ENCODE assay signal across 8 mouse cellular contexts in genomic region chr1:64121559-64122465, GRCm38 (mm10). TPM values are rescaled to one million over a fixed set of nuclear protein-coding genes. Genes with fewer than 3 reads are reported as not detected.
DNase-seq lines count a peak whose midpoint lies in the region; ATAC-seq lines count a peak whose summit lies in the region.

Klf7 (minus strand) TSS chr1:64122282.

- WGBS in hindbrain, embryonic 16.5 days: under 1% methylated on average over 80 of the region's 82 CpGs
- WGBS in macrophage (ENCODE audit: missing documents): 1% methylated on average over 82 of the region's 82 CpGs

- H3K9me3 ChIP-seq in hindbrain, embryonic 16.5 days (ENCODE audit: control insufficient read depth, low read length): no peaks in the 10 kb centered on the region

- no peaks in the 10 kb centered on the region for H3K27me3 ChIP-seq in hindbrain, embryonic 16.5 days (replicated peaks; ENCODE audit: control insufficient read depth, insufficient read depth, low read length)

- H3K4me3 ChIP-seq in hindbrain, embryonic 16.5 days (ENCODE audit: low read length): peak within 1 kb of the TSS; percentile 71
- peak within 1 kb of the TSS; percentile 80 for H3K4me3 ChIP-seq in macrophage (ENCODE audit: inconsistent target)

- ATAC-seq in hindbrain, embryonic 16.5 days: peak; percentile 98

- H3K4me2 ChIP-seq in hindbrain, embryonic 16.5 days (ENCODE audit: low read length): peak within 1 kb of the TSS; percentile 77

- H3K27ac ChIP-seq in hindbrain, embryonic 16.5 days (ENCODE audit: low read depth, low read length): peak within 1 kb of the TSS; percentile 100
- peak within 1 kb of the TSS; percentile 95 for H3K27ac ChIP-seq in macrophage

- H3K36me3 ChIP-seq in hindbrain, embryonic 16.5 days (ENCODE audit: control insufficient read depth, insufficient read depth, low read length): no peaks in the 10 kb centered on the region
- H3K36me3 ChIP-seq in macrophage (ENCODE audit: inconsistent target): no peaks in the 10 kb centered on the region

- H3K4me1 ChIP-seq in hindbrain, embryonic 16.5 days (ENCODE audit: control insufficient read depth, insufficient read depth, low read depth, low read length): peaks cover 19% of the 10 kb centered on the region

- peaks cover 42% of the 10 kb centered on the region for H3K79me2 ChIP-seq in macrophage (ENCODE audit: inconsistent target)

- peak within 1 kb of the TSS; percentile 97 for H3K9ac ChIP-seq in hindbrain, embryonic 16.5 days (ENCODE audit: low read depth, low read length)

- peak; percentile 91 for DNase-seq in WW6 (ENCODE audit: low read depth, low spot score)
- DNase-seq in cerebellum, postnatal 4 days (ENCODE audit: low spot score in 2 of 2): peak; percentile 86 to 96
- DNase-seq in gastrocnemius, adult 18-20 months (ENCODE audit: low spot score): peak; percentile 97
- DNase-seq in left cerebral cortex, adult 18-20 months (ENCODE audit: low spot score in 2 of 2): peak; percentile 88 to 96
- DNase-seq in right cerebral cortex, adult 18-20 months: peak; percentile 99
- DNase-seq in urinary bladder, postnatal 10 days (ENCODE audit: low spot score): peak; percentile 89

RNA-seq across cellular contexts. Expression of gene Klf7, which starts in this region (rescaled TPM):
- 1 to 10 TPM; 5.8 to 8.1 TPM for total RNA-seq in gastrocnemius, adult 18-20 months (2021)
- polyA plus RNA-seq in hindbrain, embryonic 16.5 days (2015; fragmentation: Nextera tagmentation; extraction: Ambion mirVana): 118 and 127 TPM in 2 replicates
- total RNA-seq in left cerebral cortex, adult 18-20 months (2021): 10 to 100 TPM; 36.9 to 38.5 TPM
- 100 to 1,000 TPM in 12 of 26 experiments, 10 to 100 TPM in 14; 21.2 to 321 (median 51.0) TPM for total RNA-seq in macrophage (2018; cell fraction: chromatin; rRNA removed)
- total RNA-seq in macrophage (2018; cell fraction: cytosol; rRNA removed): 10 to 100 TPM in 12 of 26 experiments, 1 to 10 TPM in 14; 5.5 to 83.8 (median 9.3) TPM
- total RNA-seq in macrophage (2018; cell fraction: nucleus; rRNA removed): 100 to 1,000 TPM in 10 of 26 experiments, 10 to 100 TPM in 16; 18.5 to 284 (median 66.2) TPM
- polyA plus RNA-seq in macrophage (2018): 4.3 to 10.1 TPM (median 10.1 TPM) in 3 replicates

Comparison
In these comparisons a context has a peak if more than half of its experiments do, and no peak if none do; other contexts are left out.
1. Peak in every context shown above with its lines: DNase-seq, ATAC-seq, H3K4me3 ChIP-seq and H3K27ac ChIP-seq.
2. RNA of gene Klf7 (total RNA-seq): 36.9 to 38.5 TPM in left cerebral cortex, adult 18-20 months; 5.8 to 8.1 TPM in gastrocnemius, adult 18-20 months; every median in the first group is over 4 times any median in the second.
3. RNA of gene Klf7 (polyA plus RNA-seq): 118 to 127 TPM in hindbrain, embryonic 16.5 days; 4.3 to 10.1 TPM in macrophage; every median in the first group is over 10 times any median in the second.